Comparison of ENCODE assay signal across 30 mouse cellular contexts in the genomic region with DNA sequence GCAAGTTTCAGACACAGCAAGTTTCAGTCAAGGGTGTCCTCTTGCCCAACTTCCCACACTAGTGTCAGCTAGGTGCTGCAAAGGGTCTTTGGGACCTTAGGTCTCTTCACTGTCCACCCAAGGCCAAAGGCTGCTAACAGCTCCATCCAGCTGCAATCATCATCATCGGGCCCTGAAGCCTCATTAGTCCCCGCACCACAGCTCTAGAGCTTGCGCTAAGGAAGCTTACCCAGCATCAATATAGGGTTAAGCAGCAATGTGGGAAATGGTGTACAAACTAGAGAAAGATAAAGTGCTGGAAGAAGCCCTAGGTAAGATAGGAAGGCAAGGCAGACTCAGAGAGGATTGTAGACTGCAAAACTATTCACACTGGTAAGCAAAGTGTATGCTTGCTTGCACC. TPM values are rescaled to one million over a fixed set of nuclear protein-coding genes. Genes with fewer than 3 reads are reported as not detected.
DNase-seq lines count a peak whose midpoint lies in the region; ATAC-seq and TF ChIP-seq lines count a peak whose summit lies in the region.
"Had no signal": no experiment of that assay in that cellular context is flagged by ENCODE, and none has a peak within 500 bp of the region (broad histone marks: within the 10 kb centered on the region; RNA-seq: fewer than 3 reads in every experiment).

No protein-coding gene starts in this region.

- H3K4me1 ChIP-seq in midbrain, embryonic 10.5 days = peaks cover 27% of the 10 kb centered on the region
- H3K4me1 ChIP-seq in midbrain, postnatal 0 days (ENCODE audit: insufficient read depth, low read length) = peaks cover 3% of the 10 kb centered on the region; the same call in 1 of the 2 replicates
- H3K4me1 ChIP-seq in hindbrain, embryonic 15.5 days (replicated peaks) = peaks cover 21% of the 10 kb centered on the region
- peaks cover 8% of the 10 kb centered on the region; the same call in 1 of the 2 replicates for H3K4me1 ChIP-seq in neural tube, embryonic 14.5 days (ENCODE audit: control insufficient read depth, insufficient read depth, low read length)

- TF ChIP-seq CTCF in midbrain, postnatal 0 days (IDR thresholded peaks at IDR 0.05) = no peak

- H3K9me3 ChIP-seq in midbrain, embryonic 10.5 days (replicated peaks) = no peaks in the 10 kb centered on the region
- no peaks in the 10 kb centered on the region for H3K9me3 ChIP-seq in midbrain, postnatal 0 days (ENCODE audit: low read length)
- H3K9me3 ChIP-seq in hindbrain, embryonic 15.5 days = no peaks in the 10 kb centered on the region
- H3K9me3 ChIP-seq in neural tube, embryonic 14.5 days (ENCODE audit: control insufficient read depth, low read length) = no peaks in the 10 kb centered on the region
- H3K9me3 ChIP-seq: embryonic facial prominence, embryonic 15.5 days; forebrain, embryonic 15.5 days; limb, embryonic 13.5 days; liver, embryonic 12.5 days had no signal

- no peak overlapping the region for H3K4me3 ChIP-seq in midbrain, embryonic 10.5 days
- no peak overlapping the region for H3K4me3 ChIP-seq in midbrain, postnatal 0 days (ENCODE audit: low read depth, low read length)
- H3K4me3 ChIP-seq in hindbrain, embryonic 15.5 days = peak overlapping the region; percentile 6; the same call in 1 of the 2 replicates
- 0 out of 2 replicates have a peak overlapping the region, but pooled peaks have one; percentile 1 for H3K4me3 ChIP-seq in neural tube, embryonic 14.5 days (ENCODE audit: low read depth, low read length)
- H3K4me3 ChIP-seq: embryonic facial prominence, embryonic 15.5 days; forebrain, embryonic 15.5 days; limb, embryonic 13.5 days; liver, embryonic 12.5 days had no signal

- H3K36me3 ChIP-seq in midbrain, embryonic 10.5 days = no peaks in the 10 kb centered on the region
- no peaks in the 10 kb centered on the region for H3K36me3 ChIP-seq in midbrain, postnatal 0 days (ENCODE audit: insufficient read depth, low read length)
- no peaks in the 10 kb centered on the region for H3K36me3 ChIP-seq in hindbrain, embryonic 15.5 days
- H3K36me3 ChIP-seq in neural tube, embryonic 14.5 days (ENCODE audit: control insufficient read depth, insufficient read depth, low read length) = no peaks in the 10 kb centered on the region
- H3K36me3 ChIP-seq: embryonic facial prominence, embryonic 15.5 days; forebrain, embryonic 15.5 days; G1E; limb, embryonic 13.5 days; liver, embryonic 12.5 days had no signal

- 1% methylated on average over 3 of the region's 3 CpGs for WGBS in midbrain, embryonic 10.5 days
- 0% methylated on average over 3 of the region's 3 CpGs for WGBS in midbrain, postnatal 0 days
- WGBS in hindbrain, embryonic 15.5 days = 4% methylated on average over 3 of the region's 3 CpGs
- 0% methylated on average over 3 of the region's 3 CpGs for WGBS in neural tube, embryonic 14.5 days

- no peak for ATAC-seq in midbrain, postnatal 0 days (ENCODE audit: low FRiP score)
- ATAC-seq in hindbrain, embryonic 15.5 days (ENCODE audit: low FRiP score, low read depth) = no peak
- no peak for ATAC-seq in neural tube, embryonic 14.5 days (ENCODE audit: low read depth)
- ATAC-seq: forebrain, embryonic 15.5 days; intestine, postnatal 0 days; liver, embryonic 12.5 days had no signal

- peak; percentile 40 for DNase-seq in midbrain, embryonic 10.5 days (ENCODE audit: low spot score)
- DNase-seq in midbrain, postnatal 0 days (ENCODE audit: low spot score) = no peak
- peak; percentile 27 for DNase-seq in embryo, embryonic 9.5 days (ENCODE audit: extremely low spot score)
- DNase-seq in Muller cell, postnatal 12 days (ENCODE audit: inconsistent ontology term) = no peak
- DNase-seq in thymus, postnatal 25 days = no peak
- DNase-seq: adrenal gland, adult 2 months; B cell, adult 2 months; cerebellum, adult 18-20 months; gastrocnemius, postnatal 10 days; kidney, postnatal 25 days; lung, adult 2 months; lung, postnatal 14 days; thymus, postnatal 14 days had no signal

- H3K27ac ChIP-seq in midbrain, embryonic 10.5 days (replicated peaks) = no peak overlapping the region
- H3K27ac ChIP-seq in midbrain, postnatal 0 days (ENCODE audit: low read depth, low read length) = no peak overlapping the region
- H3K27ac ChIP-seq in hindbrain, embryonic 15.5 days (replicated peaks) = 0 out of 2 replicates have a peak overlapping the region, but pooled peaks have one; percentile 44
- H3K27ac ChIP-seq in neural tube, embryonic 14.5 days (ENCODE audit: low read depth, low read length) = peak overlapping the region; percentile 60; the same call in 1 of the 2 replicates
- H3K27ac ChIP-seq: embryonic facial prominence, embryonic 15.5 days; forebrain, embryonic 15.5 days; limb, embryonic 13.5 days; liver, embryonic 12.5 days; stomach, postnatal 0 days had no signal

- no peak overlapping the region for H3K4me2 ChIP-seq in midbrain, postnatal 0 days (ENCODE audit: low read depth, low read length, poor library complexity, severe bottlenecking)
- peak overlapping the region; percentile 61 for H3K4me2 ChIP-seq in hindbrain, embryonic 15.5 days
- H3K4me2 ChIP-seq in neural tube, embryonic 14.5 days (ENCODE audit: low read depth, low read length) = 0 out of 2 replicates have a peak overlapping the region, but pooled peaks have one; percentile 11
- H3K4me2 ChIP-seq: embryonic facial prominence, embryonic 15.5 days; forebrain, embryonic 15.5 days; heart, embryonic 11.5 days; limb, embryonic 13.5 days; liver, embryonic 12.5 days had no signal

- peaks cover 100% of the 10 kb centered on the region for H3K27me3 ChIP-seq in midbrain, embryonic 10.5 days (ENCODE audit: low read depth, poor library complexity, severe bottlenecking)
- peaks cover 73% of the 10 kb centered on the region for H3K27me3 ChIP-seq in midbrain, postnatal 0 days (ENCODE audit: insufficient read depth, low read length)
- peaks cover 73% of the 10 kb centered on the region for H3K27me3 ChIP-seq in hindbrain, embryonic 15.5 days
- H3K27me3 ChIP-seq in neural tube, embryonic 14.5 days (ENCODE audit: control insufficient read depth, insufficient read depth, low read length) = peaks cover 72% of the 10 kb centered on the region
- H3K27me3 ChIP-seq: CH12.LX had no signal

- H3K9ac ChIP-seq in midbrain, postnatal 0 days (replicated peaks; ENCODE audit: low read length, poor library complexity, severe bottlenecking) = no peak overlapping the region
- no peak overlapping the region for H3K9ac ChIP-seq in hindbrain, embryonic 15.5 days
- H3K9ac ChIP-seq in neural tube, embryonic 14.5 days (replicated peaks; ENCODE audit: low read depth, low read length) = no peak overlapping the region
- H3K9ac ChIP-seq: embryonic facial prominence, embryonic 15.5 days; forebrain, embryonic 15.5 days; limb, embryonic 13.5 days; liver, embryonic 12.5 days had no signal

RNA-seq across cellular contexts. Expression of gene Otp, which starts 5.8 kb away (rescaled TPM):
- polyA plus RNA-seq in midbrain, embryonic 10.5 days (2016; fragmentation: Nextera tagmentation; extraction: Ambion mirVana) = 0.77 and 1.5 TPM in 2 replicates
- 3.3 and 5.0 TPM in 2 replicates for total RNA-seq in midbrain, postnatal 0 days (2014; rRNA removed)
- polyA plus RNA-seq in midbrain, postnatal 0 days (2015; fragmentation: Nextera tagmentation; extraction: Ambion mirVana) = 2.4 and 4.5 TPM in 2 replicates
- 6.1 and 6.8 TPM in 2 replicates for polyA plus RNA-seq in hindbrain, embryonic 15.5 days (2015; fragmentation: Nextera tagmentation; extraction: Ambion mirVana)
- 10.0 and 13.5 TPM in 2 replicates for polyA plus RNA-seq in neural tube, embryonic 14.5 days (2014; fragmentation: Nextera tagmentation; extraction: Ambion mirVana)
- total RNA-seq: adrenal gland, adult 2 months; adrenal gland, postnatal 4 days; CH12.LX; G1E; gastrocnemius, postnatal 10 days; granulocyte monocyte progenitor cell, adult 5-6 weeks; layer of hippocampus, adult 8-10 months; megakaryocyte progenitor cell, adult 5-6 weeks had no signal
- polyA plus RNA-seq: adrenal gland, adult 2 months; embryonic facial prominence, embryonic 15.5 days; heart, embryonic 11.5 days; heart, postnatal 0 days; intestine, postnatal 0 days; kidney, embryonic 14.5 days; limb, embryonic 13.5 days; liver, embryonic 12.5 days; lung, adult 2 months; stomach, postnatal 0 days had no signal

Comparison
In these comparisons a context has a peak if more than half of its experiments do, and no peak if none do; other contexts are left out.
1. DNase-seq: peak in midbrain, embryonic 10.5 days (single experiment) and embryo, embryonic 9.5 days (single experiment); none in midbrain, postnatal 0 days (single experiment), Muller cell, postnatal 12 days (single experiment) and thymus, postnatal 25 days (single experiment).
2. H3K27ac ChIP-seq: peak in hindbrain, embryonic 15.5 days (single experiment) and neural tube, embryonic 14.5 days (single experiment); none in midbrain, embryonic 10.5 days (single experiment) and midbrain, postnatal 0 days (single experiment).
3. H3K4me3 ChIP-seq: peak in hindbrain, embryonic 15.5 days (single experiment) and neural tube, embryonic 14.5 days (single experiment); none in midbrain, embryonic 10.5 days (single experiment) and midbrain, postnatal 0 days (single experiment).